Mouse (Mus musculus) stomach, postnatal 0 days (tissue): ENCODE results near the gene Snd1.

ENCODE experiments used
- CTCF ChIP-seq: IDR thresholded peaks from 2 replicates; pipeline ENCODE4 v1.5.1; 2016; ENCODE audit warnings: antibody characterized with exemption, low read depth, mild to moderate bottlenecking, moderate library complexity
- EP300 ChIP-seq: optimal IDR thresholded peaks from 2 replicates; pipeline ENCODE3; 2016; ENCODE audit warnings: antibody characterized with exemption

GRCm38 (mm10) chr6:28747931-28748670 is 273.2 kb downstream of the Snd1 start:
- no peak for TF ChIP-seq CTCF
- no peak for TF ChIP-seq EP300
